Mouse (Mus musculus) heart, embryonic 16.5 days (tissue): ENCODE results near the gene Pde6c. TPM values are rescaled to one million over a fixed set of nuclear protein-coding genes. Genes with fewer than 3 reads are reported as not detected.

ENCODE experiments used
- ATAC-seq: fragments of 200-750 bp; cut with Nextera tagmentation; replicated peaks from 2 replicates; pipeline ENCODE4 v1.8.0; 2017; ENCODE audit warnings: moderate number of reproducible peaks; ENCODE audit not compliant: insufficient read depth, low FRiP score; ENCODE audit errors: extremely low read depth
- H3K27ac ChIP-seq: fragments of 300-500 bp; sonication (generic); 2 replicates; pipeline ENCODE4 v1.5.1; 2014; ENCODE audit warnings: mild to moderate bottlenecking, low read length, control low read depth, moderate library complexity
- H3K27me3 ChIP-seq: fragments of 300-500 bp; sonication (generic); 2 replicates; pipeline ENCODE4 v1.6.1; 2014; ENCODE audit warnings: low read length, mixed read lengths; ENCODE audit not compliant: control insufficient read depth, insufficient read depth
- H3K36me3 ChIP-seq: fragments of 300-500 bp; sonication (generic); 2 replicates; pipeline ENCODE4 v1.6.1; 2014; ENCODE audit not compliant: control insufficient read depth, insufficient read depth
- H3K4me1 ChIP-seq: fragments of 300-500 bp; sonication (generic); 2 replicates; pipeline ENCODE4 v1.6.1; 2014; ENCODE audit warnings: low read length, mixed read lengths; ENCODE audit not compliant: control insufficient read depth, insufficient read depth
- H3K4me2 ChIP-seq: fragments of 300-500 bp; sonication (generic); 2 replicates; pipeline ENCODE4 v1.6.1; 2014; ENCODE audit warnings: low read depth, mild to moderate bottlenecking, control low read depth, low read length
- H3K4me3 ChIP-seq: fragments of 300-500 bp; sonication (generic); 2 replicates; pipeline ENCODE4 v1.5.1; 2014; ENCODE audit warnings: mild to moderate bottlenecking, control low read depth, low read length
- H3K9ac ChIP-seq: fragments of 300-500 bp; sonication (generic); 2 replicates; pipeline ENCODE4 v1.6.1; 2014; ENCODE audit warnings: low read length, control low read depth
- H3K9me3 ChIP-seq: fragments of 300-500 bp; sonication (generic); replicated peaks from 2 replicates; pipeline ENCODE4 v1.6.1; 2016; ENCODE audit warnings: low read length; ENCODE audit not compliant: control insufficient read depth
- WGBS: fragments of 180-500 bp; shearing (Covaris S2); extraction: QIAGEN DNeasy Blood & Tissue Kit; methylation state at CpG from one replicate; pipeline ENCODE4 v1.1.7; 2014; 5-methylcytosine and 5-hydroxymethylcytosine counted together
- polyA plus RNA-seq: library from polyadenylated mRNA; unstranded; fragments of >200 nt; fragmentation: Nextera tagmentation; extraction: Ambion mirVana; gene quantifications from 2 replicates; pipeline ENCODE4 v1.2.1, GENCODE M21; 2015

Gene Pde6c
- polyA plus RNA-seq, 1 experiment from 2014 or later: not detected

- H3K27ac ChIP-seq: peak within 1 kb of the TSS; percentile 91
- H3K4me3 ChIP-seq: peak within 1 kb of the TSS; percentile 94
- peak within 1 kb of the TSS; percentile 96 for H3K4me2 ChIP-seq
- H3K36me3 ChIP-seq: peaks cover 4% of the 10 kb centered on the region; the same call in 1 of the 2 replicates
- under 1% methylated on average over 49 of the region's 49 CpGs for WGBS
- H3K9me3 ChIP-seq: 0 out of 2 replicates have a peak, but pooled peaks cover 2% of the 10 kb centered on the region
- peaks cover 10% of the 10 kb centered on the region for H3K4me1 ChIP-seq
- ATAC-seq: peak; percentile 95
- H3K27me3 ChIP-seq: no peaks in the 10 kb centered on the region
- peak within 1 kb of the TSS; percentile 90 for H3K9ac ChIP-seq
Observed at GRCm38 (mm10) chr19:38223905-38224684, 91.5 kb downstream of the Pde6c start, which contains the start of gene Fra10ac1. TSS of gene Fra10ac1 (minus strand) at chr19:38224156.

- ATAC-seq: no peak
Observed at GRCm38 (mm10) chr19:38224685-38225060, 92.1 kb downstream of the Pde6c start.

GRCm38 (mm10) chr19:38228699-38229098, 96.1 kb downstream of the Pde6c start:
- WGBS: 55% methylated on average over 2 of the region's 2 CpGs
- no peak overlapping the region for H3K4me2 ChIP-seq
- ATAC-seq: no peak
- peaks cover 5% of the 10 kb centered on the region; the same call in 1 of the 2 replicates for H3K4me1 ChIP-seq
- no peaks in the 10 kb centered on the region for H3K27me3 ChIP-seq
- H3K27ac ChIP-seq: no peak overlapping the region
- H3K36me3 ChIP-seq: no peaks in the 10 kb centered on the region
- no peak overlapping the region for H3K4me3 ChIP-seq
- H3K9ac ChIP-seq: no peak overlapping the region
- peaks cover 8% of the 10 kb centered on the region; the same call in 1 of the 2 replicates for H3K9me3 ChIP-seq

More at GRCm38 (mm10) chr19:38224685-38225060, 92.1 kb downstream of the Pde6c start:
- Histone ChIP-seq H3K9me3 (peaks cover 5% of the 10 kb centered on the region; the same call in 1 of the 2 replicates), H3K27me3 (no peaks in the 10 kb centered on the region), H3K4me2 (peak overlapping the region; percentile 96), H3K9ac (peak overlapping the region; percentile 90), H3K4me3 (peak overlapping the region; percentile 94), H3K27ac (peak overlapping the region; percentile 91), H3K4me1 (peaks cover 10% of the 10 kb centered on the region), H3K36me3 (0 out of 2 replicates have a peak, but pooled peaks cover 1% of the 10 kb centered on the region)
- WGBS: 15% methylated on average over 9 of the region's 9 CpGs

- ATAC-seq: no peak
- 59% methylated on average over 8 of the region's 8 CpGs for WGBS
- H3K36me3 ChIP-seq: no peaks in the 10 kb centered on the region
- H3K4me3 ChIP-seq: no peak overlapping the region
- H3K9me3 ChIP-seq: peaks cover 8% of the 10 kb centered on the region; the same call in 1 of the 2 replicates
- no peaks in the 10 kb centered on the region for H3K27me3 ChIP-seq
- no peaks in the 10 kb centered on the region for H3K4me1 ChIP-seq
- no peak overlapping the region for H3K4me2 ChIP-seq
- H3K27ac ChIP-seq: no peak overlapping the region
- no peak overlapping the region for H3K9ac ChIP-seq
Observed at GRCm38 (mm10) chr19:38232087-38232486, 99.5 kb downstream of the Pde6c start.

- no peak overlapping the region for H3K4me3 ChIP-seq
- WGBS: 55% methylated on average over 4 of the region's 4 CpGs
- no peaks in the 10 kb centered on the region for H3K4me1 ChIP-seq
- ATAC-seq: no peak
- no peak overlapping the region for H3K9ac ChIP-seq
- H3K27me3 ChIP-seq: no peaks in the 10 kb centered on the region
- H3K27ac ChIP-seq: no peak overlapping the region
- no peak overlapping the region for H3K4me2 ChIP-seq
- H3K36me3 ChIP-seq: no peaks in the 10 kb centered on the region
- H3K9me3 ChIP-seq: peaks cover 8% of the 10 kb centered on the region; the same call in 1 of the 2 replicates
Observed at GRCm38 (mm10) chr19:38232516-38232915, 99.9 kb downstream of the Pde6c start.

Other genes with a start within 250 kb of the Pde6c start
- gene Myof, start 89.2 kb upstream of the Pde6c start, polyA plus RNA-seq: 5.5 and 6.7 TPM in 2 replicates
- gene Cep55, start 77.8 kb upstream of the Pde6c start, polyA plus RNA-seq: 28.5 and 33.5 TPM in 2 replicates
- 0.35 and 0.49 TPM in 2 replicates for gene Ffar4, start 35.7 kb upstream of the Pde6c start, polyA plus RNA-seq
- gene Rbp4, start 7.5 kb upstream of the Pde6c start, polyA plus RNA-seq: 4.3 and 4.5 TPM in 2 replicates
- gene Fra10ac1, start 91.4 kb downstream of the Pde6c start, polyA plus RNA-seq: 26.3 and 29.2 TPM in 2 replicates
- 0.17 and 0.25 TPM in 2 replicates for gene Lgi1, start 131.8 kb downstream of the Pde6c start, polyA plus RNA-seq